Mouse (Mus musculus) CH12.LX (cell line): ENCODE results near the gene Kcnma1.

Experiments used
- BHLHE40 ChIP-seq: IDR thresholded peaks from 2 replicates; pipeline ENCODE4 v1.6.1; 2011; ENCODE audit warnings: mild to moderate bottlenecking, low read depth, low read length, improper control_type of control experiment
- CHD2 ChIP-seq: IDR thresholded peaks from 2 replicates; pipeline ENCODE4 v1.6.1; 2011; ENCODE audit warnings: low read length, improper control_type of control experiment
- CTCF ChIP-seq, 2 experiments: IDR thresholded peaks in 1 of 2; conservative IDR thresholded peaks in 1 of 2; 2 replicates each; pipeline ENCODE4 v1.5.1; 2011 to 2012; ENCODE audit warnings: low read depth in 2 of 2, low read length in 2 of 2, improper control_type of control experiment in 1 of 2, inconsistent platforms in 1 of 2, mild to moderate bottlenecking in 1 of 2, moderate library complexity in 1 of 2
- E2F4 ChIP-seq: IDR thresholded peaks from 2 replicates; pipeline ENCODE4 v1.6.1; 2011; ENCODE audit warnings: low read depth, low read length, improper control_type of control experiment; ENCODE audit not compliant: insufficient replicate concordance
- EP300 ChIP-seq: IDR thresholded peaks from 2 replicates; pipeline ENCODE4 v1.6.1; 2011; ENCODE audit warnings: low read length, improper control_type of control experiment
- MAX ChIP-seq: IDR thresholded peaks from 2 replicates; pipeline ENCODE4 v1.6.1; 2011; ENCODE audit warnings: low read length, improper control_type of control experiment
- MAZ ChIP-seq: IDR thresholded peaks from 2 replicates; pipeline ENCODE4 v1.6.1; 2012; ENCODE audit warnings: low read depth, mild to moderate bottlenecking, inconsistent platforms, low read length, improper control_type of control experiment, moderate library complexity
- MXI1 ChIP-seq: IDR thresholded peaks from 2 replicates; pipeline ENCODE4 v1.6.1; 2011; ENCODE audit warnings: mild to moderate bottlenecking, low read depth, low read length, improper control_type of control experiment
- NELFE ChIP-seq: IDR thresholded peaks from 2 replicates; pipeline ENCODE4 v1.6.1; 2011; ENCODE audit warnings: low read depth, low read length, improper control_type of control experiment
- POLR2A ChIP-seq: IDR thresholded peaks from 2 replicates; pipeline ENCODE4 v1.6.1; 2011; ENCODE audit warnings: low read depth, mild to moderate bottlenecking, improper control_type of control experiment, low read length
- POLR2AphosphoS2 ChIP-seq: IDR thresholded peaks from 2 replicates; pipeline ENCODE4 v1.6.1; 2011; ENCODE audit warnings: low read depth, low read length, improper control_type of control experiment

DNA sequence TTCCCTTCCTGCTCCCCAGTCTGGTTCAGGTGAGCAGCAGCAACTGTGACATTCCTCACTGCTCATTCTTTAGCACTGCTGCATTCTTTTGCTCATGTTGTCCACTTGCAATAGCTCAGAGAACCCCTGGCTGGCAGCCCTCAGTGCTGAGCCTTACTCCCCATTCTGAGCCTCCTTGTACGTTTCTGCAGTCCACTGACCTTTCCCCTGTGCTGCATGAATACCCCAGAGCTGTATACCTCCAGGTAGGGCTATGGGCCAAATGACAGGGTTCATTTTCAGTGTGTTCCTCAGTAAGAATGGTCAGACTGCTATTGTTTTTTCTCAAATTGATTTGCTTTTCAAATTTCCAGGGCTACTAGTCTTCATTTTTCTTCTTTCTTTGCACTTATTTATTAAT lies 396.2 kb downstream of the Kcnma1 start:
- TF ChIP-seq CTCF (conservative IDR thresholded peaks at IDR 0.05 in 1 of 2, IDR thresholded peaks at IDR 0.05 in 1 of 2; ENCODE audit: low read depth in 2 of 2, low read length in 2 of 2) (no peak), POLR2A (no peak), BHLHE40 (no peak), E2F4 (no peak), NELFE (no peak), EP300 (no peak), CHD2 (no peak), MXI1 (no peak), MAZ (no peak), MAX (no peak), POLR2AphosphoS2 (no peak)
